Mouse (Mus musculus): ENCODE data around the gene Gm10718.
"Not testable (repeated sequence)": the region's sequence is repeated elsewhere in the genome, so short reads cannot be mapped to it uniquely, and the experiment has no call there.

Gene Gm10718

DNA sequence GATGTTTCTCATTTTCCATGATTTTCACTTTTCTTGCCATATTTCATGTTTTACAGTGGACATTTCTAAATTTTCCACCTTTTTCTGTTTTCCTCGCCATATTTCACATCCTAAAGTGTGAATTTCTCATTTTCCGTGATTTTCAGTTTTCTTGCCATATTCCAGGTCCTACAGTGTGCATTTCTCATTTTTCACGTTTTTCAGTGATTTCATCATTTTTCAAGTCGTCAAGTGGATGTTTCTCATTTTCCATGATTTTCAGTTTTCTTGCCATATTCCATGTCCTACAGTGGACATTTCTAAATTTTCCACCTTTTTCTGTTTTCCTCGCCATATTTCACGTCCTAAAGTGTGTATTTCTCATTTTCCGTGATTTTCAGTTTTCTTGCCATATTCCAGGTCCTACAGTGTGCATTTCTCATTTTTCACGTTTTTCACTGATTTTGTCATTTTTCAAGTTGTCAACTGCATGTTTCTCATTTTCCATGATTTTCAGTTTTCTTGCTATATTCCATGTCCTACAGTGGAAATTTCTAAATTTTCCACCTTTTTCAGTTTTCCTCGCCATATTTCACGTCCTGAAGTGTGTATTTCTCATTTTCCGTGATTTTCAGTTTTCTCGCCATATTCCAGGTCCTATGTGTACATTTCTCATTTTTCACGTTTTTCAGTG, at the start of gene Gm10718:
Gene Gm10718, plus strand, starts transcription at position 236 of the 673 bp plus-strand sequence.
- ATAC-seq (ENCODE audit: low TSS enrichment) = not testable (repeated sequence)

DNA sequence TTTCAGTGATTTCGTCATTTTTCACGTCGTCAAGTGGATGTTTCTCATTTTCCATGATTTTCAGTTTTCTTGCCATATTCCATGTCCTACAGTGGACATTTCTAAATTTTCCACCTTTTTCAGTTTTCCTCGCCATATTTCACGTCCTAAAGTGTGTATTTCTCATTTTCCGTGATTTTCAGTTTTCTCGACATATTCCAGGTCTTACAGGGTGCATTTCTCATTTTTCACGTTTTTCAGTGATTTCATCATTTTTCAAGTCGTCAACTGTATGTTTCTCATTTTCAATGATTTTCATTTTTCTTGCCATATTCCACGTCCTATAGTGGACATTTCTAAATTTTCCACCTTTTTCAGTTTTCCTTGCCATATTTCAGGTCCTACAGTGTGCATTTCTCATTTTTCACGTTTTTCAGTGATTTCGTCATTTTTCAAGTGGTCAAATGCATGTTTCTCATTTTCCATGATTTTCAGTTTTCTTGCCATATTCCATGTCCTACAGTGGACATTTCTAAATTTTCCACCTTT, 22.8 kb upstream of the Gm10718 start, which contains the start of gene Gm10722:
Gene Gm10722, plus strand, starts transcription at position 478 of the 528 bp plus-strand sequence.
- ATAC-seq (ENCODE audit: low TSS enrichment) = not testable (repeated sequence)

DNA sequence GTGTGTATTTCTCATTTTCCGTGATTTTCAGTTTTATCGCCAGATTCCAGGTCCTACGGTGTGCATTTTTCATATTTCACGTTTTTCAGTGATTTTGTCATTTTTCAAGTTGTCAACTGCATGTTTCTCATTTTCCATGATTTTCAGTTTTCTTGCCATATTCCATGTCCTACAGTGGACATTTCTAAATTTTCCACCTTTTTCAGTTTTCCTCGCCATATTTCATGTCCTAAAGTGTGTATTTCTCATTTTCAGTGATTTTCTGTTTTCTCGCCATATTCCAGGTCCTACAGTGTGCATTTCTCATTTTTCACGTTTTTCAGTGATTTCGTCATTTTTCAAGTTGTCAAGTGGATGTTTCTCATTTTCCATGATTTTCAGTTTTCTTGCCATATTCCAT, 22.3 kb upstream of the Gm10718 start:
- not testable (repeated sequence) for ATAC-seq (ENCODE audit: low TSS enrichment)

DNA sequence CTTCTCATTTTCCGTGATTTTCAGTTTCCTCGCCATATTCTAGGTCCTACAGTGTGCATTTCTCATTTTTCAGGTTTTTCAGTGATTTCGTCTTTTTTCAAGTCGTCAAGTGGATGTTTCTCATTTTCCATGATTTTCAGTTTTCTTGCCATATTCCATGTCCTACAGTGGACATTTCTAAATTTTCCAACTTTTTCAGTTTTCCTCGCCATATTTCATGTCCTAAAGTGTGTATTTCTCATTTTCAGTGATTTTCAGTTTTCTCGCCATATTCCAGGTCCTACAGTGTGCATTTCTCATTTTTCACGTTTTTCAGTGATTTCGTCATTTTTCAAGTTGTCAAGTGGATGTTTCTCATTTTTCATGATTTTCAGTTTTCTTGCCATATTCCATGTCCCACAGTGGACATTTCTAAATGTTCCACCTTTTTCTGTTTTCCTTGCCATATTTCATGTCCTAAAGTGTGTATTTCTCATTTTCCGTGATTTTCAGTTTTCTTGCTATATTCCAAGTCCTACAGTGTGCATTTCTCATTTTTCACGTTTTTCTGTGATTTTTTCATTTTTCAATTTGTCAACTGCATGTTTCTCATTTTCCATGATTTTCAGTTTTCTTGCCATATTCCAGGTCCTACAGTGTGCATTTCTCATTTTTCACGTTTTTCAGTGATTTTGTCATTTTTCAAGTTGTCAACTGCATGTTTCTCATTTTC, 21.2 kb upstream of the Gm10718 start:
- peak; percentile 56; the same call in 1 of the 2 replicates for ATAC-seq (ENCODE audit: low TSS enrichment)

DNA sequence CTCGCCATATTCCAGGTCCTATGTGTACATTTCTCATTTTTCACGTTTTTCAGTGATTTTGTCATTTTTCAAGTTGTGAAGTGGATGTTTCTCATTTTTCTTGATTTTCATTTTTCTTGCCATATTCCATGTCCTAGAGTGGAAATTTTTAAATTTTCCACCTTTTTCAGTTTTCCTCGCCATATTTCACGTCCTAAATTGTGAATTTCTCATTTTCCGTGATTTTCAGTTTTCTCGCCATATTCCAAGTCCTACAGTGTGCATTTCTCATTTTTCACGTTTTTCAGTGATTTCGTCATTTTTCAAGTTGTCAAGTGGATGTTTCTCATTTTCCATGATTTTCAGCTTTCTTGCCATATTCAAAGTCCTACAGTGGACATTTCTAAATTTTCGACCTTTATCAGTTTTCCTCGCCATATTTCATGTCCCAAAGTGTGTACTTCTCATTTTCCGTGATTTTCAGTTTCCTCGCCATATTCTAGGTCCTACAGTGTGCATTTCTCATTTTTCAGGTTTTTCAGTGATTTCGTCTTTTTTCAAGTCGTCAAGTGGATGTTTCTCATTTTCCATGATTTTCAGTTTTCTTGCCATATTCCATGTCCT, 20.5 kb upstream of the Gm10718 start, which contains the start of gene Gm11168:
Gene Gm11168, plus strand, starts transcription at position 553 of the 603 bp plus-strand sequence.
- ATAC-seq (ENCODE audit: low TSS enrichment) = not testable (repeated sequence)

DNA sequence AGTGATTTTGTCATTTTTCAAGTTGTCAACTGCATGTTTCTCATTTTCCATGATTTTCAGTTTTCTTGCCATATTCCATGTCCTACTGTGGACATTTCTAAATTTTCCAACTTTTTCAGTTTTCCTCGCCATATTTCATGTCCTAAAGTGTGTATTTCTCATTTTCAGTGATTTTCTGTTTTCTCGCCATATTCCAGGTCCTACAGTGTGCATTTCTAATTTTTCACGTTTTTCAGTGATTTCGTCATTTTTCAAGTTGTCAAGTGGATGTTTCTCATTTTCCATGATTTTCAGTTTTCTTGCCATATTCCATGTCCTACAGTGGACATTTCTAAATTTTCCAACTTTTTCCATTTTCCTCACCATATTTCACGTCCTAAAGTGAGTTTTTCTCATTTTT, 17.2 kb upstream of the Gm10718 start:
- peak; percentile 56; the same call in 1 of the 2 replicates for ATAC-seq (ENCODE audit: low TSS enrichment)

DNA sequence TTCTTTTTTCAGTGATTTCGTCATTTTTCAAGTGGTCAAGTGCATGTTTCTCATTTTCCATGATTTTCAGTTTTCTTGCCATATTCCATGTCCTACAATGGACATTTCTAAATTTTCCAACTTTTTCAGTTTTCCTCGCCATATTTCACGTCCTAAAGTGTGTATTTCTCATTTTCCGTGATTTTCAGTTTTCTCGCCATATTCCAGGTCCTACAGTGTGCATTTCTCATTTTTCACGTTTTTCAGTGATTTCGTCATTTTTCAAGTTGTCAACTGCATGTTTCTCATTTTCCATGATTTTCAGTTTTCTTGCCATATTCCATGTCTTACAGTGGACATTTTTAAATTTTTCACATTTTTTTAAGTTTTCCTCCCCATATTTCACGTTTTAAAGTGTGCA, 16.7 kb upstream of the Gm10718 start:
- not testable (repeated sequence) for ATAC-seq (ENCODE audit: low TSS enrichment)

DNA sequence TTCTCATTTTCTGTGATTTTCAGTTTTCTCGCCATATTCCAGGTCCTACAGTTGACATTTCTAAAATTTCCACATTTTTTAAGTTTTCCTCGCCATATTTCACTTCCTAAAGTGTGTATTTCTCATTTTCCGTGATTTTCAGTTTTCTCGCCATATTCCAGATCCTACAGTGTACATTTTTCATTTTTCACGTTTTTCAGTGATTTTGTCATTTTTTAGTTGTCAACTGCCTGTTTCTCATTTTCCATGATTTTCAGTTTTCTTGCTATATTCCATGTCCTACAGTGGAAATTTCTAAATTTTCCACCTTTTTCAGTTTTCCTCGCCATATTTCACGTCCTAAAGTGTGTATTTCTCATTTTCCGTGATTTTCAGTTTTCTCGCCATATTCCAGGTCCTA, 16.1 kb upstream of the Gm10718 start:
- peak; percentile 31; the same call in 1 of the 2 replicates for ATAC-seq (ENCODE audit: low TSS enrichment)

DNA sequence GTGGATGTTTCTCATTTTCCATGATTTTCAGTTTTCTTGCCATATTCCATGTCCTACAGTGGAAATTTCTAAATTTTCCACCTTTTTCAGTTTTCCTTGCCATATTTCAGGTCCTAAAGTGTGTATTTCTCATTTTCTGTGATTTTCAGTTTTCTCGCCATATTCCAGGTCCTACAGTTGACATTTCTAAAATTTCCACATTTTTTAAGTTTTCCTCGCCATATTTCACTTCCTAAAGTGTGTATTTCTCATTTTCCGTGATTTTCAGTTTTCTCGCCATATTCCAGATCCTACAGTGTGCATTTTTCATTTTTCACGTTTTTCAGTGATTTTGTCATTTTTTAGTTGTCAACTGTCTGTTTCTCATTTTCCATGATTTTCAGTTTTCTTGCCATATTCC, 14.0 kb upstream of the Gm10718 start:
- ATAC-seq (ENCODE audit: low TSS enrichment) = peak; percentile 34

DNA sequence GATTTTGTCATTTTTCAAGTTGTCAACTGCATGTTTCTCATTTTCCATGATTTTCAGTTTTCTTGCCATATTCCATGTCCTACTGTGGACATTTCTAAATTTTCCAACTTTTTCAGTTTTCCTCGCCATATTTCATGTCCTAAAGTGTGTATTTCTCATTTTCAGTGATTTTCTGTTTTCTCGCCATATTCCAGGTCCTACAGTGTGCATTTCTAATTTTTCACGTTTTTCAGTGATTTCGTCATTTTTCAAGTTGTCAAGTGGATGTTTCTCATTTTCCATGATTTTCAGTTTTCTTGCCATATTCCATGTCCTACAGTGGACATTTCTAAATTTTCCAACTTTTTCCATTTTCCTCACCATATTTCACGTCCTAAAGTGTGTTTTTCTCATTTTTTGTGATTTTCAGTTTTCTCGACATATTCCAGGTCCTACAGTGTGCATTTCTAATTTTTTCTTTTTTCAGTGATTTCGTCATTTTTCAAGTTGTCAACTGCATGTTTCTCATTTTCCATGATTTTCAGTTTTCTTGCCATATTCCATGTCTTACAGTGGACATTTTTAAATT, 11.2 kb upstream of the Gm10718 start:
- ATAC-seq (ENCODE audit: low TSS enrichment) = peak; percentile 66

DNA sequence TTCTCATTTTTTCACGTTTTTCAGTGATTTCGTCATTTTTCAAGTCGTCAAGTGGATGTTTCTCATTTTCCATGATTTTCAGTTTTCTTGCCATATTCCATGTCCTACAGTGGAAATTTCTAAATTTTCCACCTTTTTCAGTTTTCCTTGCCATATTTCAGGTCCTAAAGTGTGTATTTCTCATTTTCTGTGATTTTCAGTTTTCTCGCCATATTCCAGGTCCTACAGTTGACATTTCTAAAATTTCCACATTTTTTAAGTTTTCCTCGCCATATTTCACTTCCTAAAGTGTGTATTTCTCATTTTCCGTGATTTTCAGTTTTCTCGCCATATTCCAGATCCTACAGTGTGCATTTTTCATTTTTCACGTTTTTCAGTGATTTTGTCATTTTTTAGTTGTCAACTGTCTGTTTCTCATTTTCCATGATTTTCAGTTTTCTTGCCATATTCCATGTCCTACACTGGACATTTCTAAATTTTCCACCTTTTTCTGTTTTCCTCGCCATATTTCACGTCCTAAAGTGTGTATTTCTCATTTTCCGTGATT, 10.5 kb upstream of the Gm10718 start, which contains the start of gene Gm10721:
Gene Gm10721, plus strand, starts transcription at position 408 of the 547 bp plus-strand sequence.
- peak; percentile 48 for ATAC-seq (ENCODE audit: low TSS enrichment)

DNA sequence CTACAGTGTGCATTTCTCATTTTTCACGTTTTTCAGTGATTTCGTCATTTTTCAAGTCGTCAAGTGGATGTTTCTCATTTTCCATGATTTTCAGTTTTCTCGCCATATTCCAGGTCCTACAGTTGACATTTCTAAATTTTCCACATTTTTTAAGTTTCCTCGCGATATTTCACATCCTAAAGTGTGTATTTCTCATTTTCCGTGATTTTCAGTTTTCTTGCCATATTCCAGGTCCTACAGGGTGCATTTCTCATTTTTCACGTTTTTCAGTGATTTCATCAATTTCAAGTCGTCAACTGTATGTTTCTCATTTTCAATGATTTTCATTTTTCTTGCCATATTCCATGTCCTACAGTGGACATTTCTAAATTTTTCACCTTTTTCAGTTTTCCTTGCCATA, 8.0 kb upstream of the Gm10718 start, which contains the start of gene Gm10720:
Gene Gm10720, plus strand, starts transcription at position 301 of the 400 bp plus-strand sequence.
- not testable (repeated sequence) for ATAC-seq (ENCODE audit: low TSS enrichment)

DNA sequence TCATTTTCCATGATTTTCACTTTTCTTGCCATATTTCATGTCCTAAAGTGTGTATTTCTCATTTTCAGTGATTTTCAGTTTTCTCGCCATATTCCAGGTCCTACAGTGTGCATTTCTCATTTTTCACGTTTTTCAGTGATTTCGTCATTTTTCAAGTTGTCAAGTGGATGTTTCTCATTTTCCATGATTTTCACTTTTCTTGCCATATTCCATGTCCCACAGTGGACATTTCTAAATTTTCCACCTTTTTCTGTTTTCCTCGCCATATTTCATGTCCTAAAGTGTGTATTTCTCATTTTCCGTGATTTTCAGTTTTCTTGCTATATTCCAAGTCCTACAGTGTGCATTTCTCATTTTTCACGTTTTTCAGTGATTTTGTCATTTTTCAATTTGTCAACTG, 7.5 kb upstream of the Gm10718 start:
- not testable (repeated sequence) for ATAC-seq (ENCODE audit: low TSS enrichment)

DNA sequence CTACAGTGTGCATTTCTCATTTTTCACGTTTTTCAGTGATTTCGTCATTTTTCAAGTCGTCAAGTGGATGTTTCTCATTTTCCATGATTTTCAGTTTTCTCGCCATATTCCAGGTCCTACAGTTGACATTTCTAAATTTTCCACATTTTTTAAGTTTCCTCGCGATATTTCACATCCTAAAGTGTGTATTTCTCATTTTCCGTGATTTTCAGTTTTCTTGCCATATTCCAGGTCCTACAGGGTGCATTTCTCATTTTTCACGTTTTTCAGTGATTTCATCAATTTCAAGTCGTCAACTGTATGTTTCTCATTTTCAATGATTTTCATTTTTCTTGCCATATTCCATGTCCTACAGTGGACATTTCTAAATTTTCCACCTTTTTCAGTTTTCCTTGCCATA, 6.2 kb upstream of the Gm10718 start, which contains the start of gene Gm10719:
Gene Gm10719, plus strand, starts transcription at position 301 of the 400 bp plus-strand sequence.
- ATAC-seq (ENCODE audit: low TSS enrichment) = not testable (repeated sequence)

DNA sequence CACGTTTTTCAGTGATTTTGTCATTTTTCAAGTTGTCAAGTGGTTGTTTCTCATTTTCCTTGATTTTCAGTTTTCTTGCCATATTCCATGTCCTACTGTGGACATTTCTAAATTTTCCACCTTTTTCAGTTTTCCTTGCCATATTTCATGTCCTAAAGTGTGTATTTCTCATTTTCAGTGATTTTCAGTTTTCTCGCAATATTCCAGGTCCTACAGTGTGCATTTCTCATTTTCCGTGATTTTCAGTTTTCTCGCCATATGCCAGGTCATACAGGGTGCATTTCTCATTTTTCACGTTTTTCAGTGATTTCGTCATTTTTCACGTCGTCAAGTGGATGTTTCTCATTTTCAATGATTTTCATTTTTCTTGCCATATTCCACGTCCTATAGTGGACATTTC, 4.4 kb upstream of the Gm10718 start:
- not testable (repeated sequence) for ATAC-seq (ENCODE audit: low TSS enrichment)

DNA sequence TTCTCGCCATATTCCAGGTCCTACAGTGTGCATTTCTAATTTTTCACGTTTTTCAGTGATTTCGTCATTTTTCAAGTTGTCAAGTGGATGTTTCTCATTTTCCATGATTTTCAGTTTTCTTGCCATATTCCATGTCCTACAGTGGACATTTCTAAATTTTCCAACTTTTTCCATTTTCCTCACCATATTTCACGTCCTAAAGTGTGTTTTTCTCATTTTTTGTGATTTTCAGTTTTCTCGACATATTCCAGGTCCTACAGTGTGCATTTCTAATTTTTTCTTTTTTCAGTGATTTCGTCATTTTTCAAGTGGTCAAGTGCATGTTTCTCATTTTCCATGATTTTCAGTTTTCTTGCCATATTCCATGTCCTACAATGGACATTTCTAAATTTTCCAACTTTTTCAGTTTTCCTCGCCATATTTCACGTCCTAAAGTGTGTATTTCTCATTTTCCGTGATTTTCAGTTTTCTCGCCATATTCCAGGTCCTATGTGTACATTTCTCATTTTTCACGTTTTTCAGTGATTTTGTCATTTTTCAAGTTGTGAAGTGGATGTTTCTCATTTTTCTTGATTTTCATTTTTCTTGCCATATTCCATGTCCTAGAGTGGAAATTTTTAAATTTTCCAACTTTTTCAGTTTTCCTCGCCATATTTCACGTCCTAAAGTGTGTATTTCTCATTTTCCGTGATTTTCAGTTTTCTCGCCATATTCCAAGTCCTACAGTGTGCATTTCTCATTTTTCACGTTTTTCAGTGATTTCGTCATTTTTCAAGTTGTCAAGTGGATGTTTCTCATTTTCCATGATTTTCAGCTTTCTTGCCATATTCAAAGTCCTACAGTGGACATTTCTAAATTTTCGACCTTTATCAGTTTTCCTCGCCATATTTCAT, 3.3 kb upstream of the Gm10718 start:
- peak; percentile 45 for ATAC-seq (ENCODE audit: low TSS enrichment)

DNA sequence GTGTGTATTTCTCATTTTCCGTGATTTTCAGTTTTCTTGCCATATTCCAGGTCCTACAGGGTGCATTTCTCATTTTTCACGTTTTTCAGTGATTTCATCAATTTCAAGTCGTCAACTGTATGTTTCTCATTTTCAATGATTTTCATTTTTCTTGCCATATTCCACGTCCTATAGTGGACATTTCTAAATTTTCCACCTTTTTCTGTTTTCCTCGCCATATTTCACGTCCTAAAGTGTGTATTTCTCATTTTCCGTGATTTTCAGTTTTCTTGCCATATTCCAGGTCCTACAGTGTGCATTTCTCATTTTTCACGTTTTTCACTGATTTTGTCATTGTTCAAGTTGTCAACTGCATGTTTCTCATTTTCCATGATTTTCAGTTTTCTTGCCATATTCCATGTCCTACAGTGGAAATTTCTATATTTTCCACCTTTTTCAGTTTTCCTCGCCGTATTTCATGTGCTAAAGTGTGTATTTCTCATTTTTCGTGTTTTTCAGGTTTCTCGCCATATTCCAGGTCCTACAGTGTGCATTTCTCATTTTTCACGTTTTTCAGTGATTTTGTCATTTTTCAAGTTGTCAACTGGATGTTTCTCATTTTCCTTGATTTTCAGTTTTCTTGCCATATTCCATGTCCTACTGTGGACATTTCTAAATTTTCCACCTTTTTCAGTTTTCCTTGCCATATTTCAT, 885 bp upstream of the Gm10718 start:
- ATAC-seq (ENCODE audit: low TSS enrichment) = not testable (repeated sequence)

DNA sequence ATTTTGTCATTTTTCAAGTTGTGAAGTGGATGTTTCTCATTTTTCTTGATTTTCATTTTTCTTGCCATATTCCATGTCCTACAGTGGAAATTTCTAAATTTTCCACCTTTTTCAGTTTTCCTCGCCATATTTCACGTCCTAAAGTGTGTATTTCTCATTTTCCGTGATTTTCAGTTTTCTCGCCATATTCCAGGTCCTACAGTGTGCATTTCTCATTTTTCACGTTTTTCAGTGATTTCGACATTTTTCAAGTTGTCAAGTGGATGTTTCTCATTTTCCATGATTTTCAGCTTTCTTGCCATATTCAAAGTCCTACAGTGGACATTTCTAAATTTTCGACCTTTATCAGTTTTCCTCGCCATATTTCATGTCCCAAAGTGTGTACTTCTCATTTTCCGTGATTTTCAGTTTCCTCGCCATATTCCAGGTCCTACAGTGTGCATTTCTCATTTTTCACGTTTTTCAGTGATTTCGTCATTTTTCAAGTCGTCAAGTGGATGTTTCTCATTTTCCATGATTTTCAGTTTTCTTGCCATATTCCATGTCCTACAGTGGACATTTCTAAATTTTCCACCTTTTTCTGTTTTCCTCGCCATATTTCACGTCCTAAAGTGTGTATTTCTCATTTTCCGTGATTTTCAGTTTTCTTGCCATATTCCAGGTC, 770 bp downstream of the Gm10718 start:
- ATAC-seq (ENCODE audit: low TSS enrichment) = not testable (repeated sequence)

DNA sequence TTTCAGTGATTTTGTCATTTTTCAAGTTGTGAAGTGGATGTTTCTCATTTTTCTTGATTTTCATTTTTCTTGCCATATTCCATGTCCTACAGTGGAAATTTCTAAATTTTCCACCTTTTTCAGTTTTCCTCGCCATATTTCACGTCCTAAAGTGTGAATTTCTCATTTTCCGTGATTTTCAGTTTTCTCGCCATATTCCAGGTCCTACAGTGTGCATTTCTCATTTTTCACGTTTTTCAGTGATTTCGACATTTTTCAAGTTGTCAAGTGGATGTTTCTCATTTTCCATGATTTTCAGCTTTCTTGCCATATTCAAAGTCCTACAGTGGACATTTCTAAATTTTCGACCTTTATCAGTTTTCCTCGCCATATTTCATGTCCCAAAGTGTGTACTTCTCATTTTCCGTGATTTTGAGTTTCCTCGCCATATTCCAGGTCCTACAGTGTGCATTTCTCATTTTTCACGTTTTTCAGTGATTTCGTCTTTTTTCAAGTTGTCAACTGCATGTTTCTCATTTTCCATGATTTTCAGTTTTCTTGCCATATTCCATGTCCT, 1.6 kb downstream of the Gm10718 start, which contains the start of gene Gm10717:
Gene Gm10717, plus strand, starts transcription at position 506 of the 556 bp plus-strand sequence.
- ATAC-seq (ENCODE audit: low TSS enrichment) = not testable (repeated sequence)
